Mouse (Mus musculus) left cerebral cortex, adult 2 months (tissue): ENCODE data around the gene Scd4. TPM values are rescaled to one million over a fixed set of nuclear protein-coding genes. Genes with fewer than 3 reads are reported as not detected.

ENCODE experiments used
- DNase-seq, 2 experiments: peaks; one replicate each; pipeline ENCODE4 v3.0.0; 2021 to 2022; ENCODE audit warnings: low spot score in 2 of 2, mixed read lengths in 1 of 2; ENCODE audit errors: extremely low spot score in 1 of 2
- H3K27ac ChIP-seq: fragments of 200-600 bp; 2 replicates; pipeline ENCODE4 v1.8.1; 2022
- H3K4me3 ChIP-seq: fragments of 200-600 bp; 2 replicates; pipeline ENCODE4 v1.8.1; 2022
- CTCF ChIP-seq: fragments of 200-600 bp; IDR thresholded peaks from 2 replicates; pipeline ENCODE4 v1.8.1; 2022; ENCODE audit warnings: antibody characterized with exemption, mild to moderate bottlenecking, moderate library complexity
- intact Hi-C: fragments of 180-260 bp; cut with DNase I; formaldehyde crosslinking; loops from one replicate; pipeline ENCODE4 v1.15.1; 2025
- microRNA-seq, 2 experiments: library from miRNA; unstranded; fragments of <30 nt; microRNA quantifications; one replicate each; pipeline ENCODE4 v1.2.0; 2021
- total RNA-seq, 2 experiments: library from RNA; stranded (reverse); gene quantifications; 2 replicates each; pipeline ENCODE4 v1.2.3; 2021

Gene Scd4
- total RNA-seq, 2 experiments from 2014 or later = 2.1 to 2.3 TPM

GRCm38 (mm10) chr19:44387089-44387671, 54.3 kb downstream of the Scd4 start:
- intact Hi-C loops = no loop called here
- no peak for DNase-seq
- H3K4me3 ChIP-seq = no peak overlapping the region
- no peak overlapping the region for H3K27ac ChIP-seq
- TF ChIP-seq CTCF = no peak

- no peak for DNase-seq
- intact Hi-C loops = loop anchor here (2.0 kb wide), 1 partner anchor 19 kb away; the partner anchor contains the start of gene Scd1
- Histone ChIP-seq H3K4me3 (peak overlapping the region; percentile 67), H3K27ac (peak overlapping the region; percentile 93)
- TF ChIP-seq CTCF = no peak
These were observed 55.0 kb downstream of the Scd4 start for GRCm38 (mm10) chr19:44387746-44388474.

GRCm38 (mm10) chr19:44388475-44389428, 55.9 kb downstream of the Scd4 start:
- peak; percentile 86 to 88 for DNase-seq
- TF ChIP-seq CTCF = no peak; the same call in 1 of the 2 replicates
- Histone ChIP-seq H3K27ac (peak overlapping the region; percentile 93), H3K4me3 (peak overlapping the region; percentile 67)
- intact Hi-C loops = loop anchor here (2.0 kb wide), 1 partner anchor 18 kb away; the partner anchor contains the start of gene Scd1

- peak overlapping the region; percentile 63; the same call in 1 of the 2 replicates for H3K27ac ChIP-seq
- TF ChIP-seq CTCF = no peak
- DNase-seq = no peak
- intact Hi-C loops = loop anchor here (2.0 kb wide), 1 partner anchor 17 kb away; the partner anchor contains the start of gene Scd1
- H3K4me3 ChIP-seq = no peak overlapping the region
These were observed 56.6 kb downstream of the Scd4 start for GRCm38 (mm10) chr19:44389507-44389906.

- no peak overlapping the region for H3K27ac ChIP-seq
- no peak for TF ChIP-seq CTCF
- H3K4me3 ChIP-seq = no peak overlapping the region
- intact Hi-C loops = no loop called here
- DNase-seq = no peak
These were observed 59.0 kb downstream of the Scd4 start for GRCm38 (mm10) chr19:44391856-44392255.

GRCm38 (mm10) chr19:44392339-44393009, 59.6 kb downstream of the Scd4 start:
- Histone ChIP-seq H3K27ac (no peak overlapping the region), H3K4me3 (no peak overlapping the region)
- intact Hi-C loops = no loop called here
- TF ChIP-seq CTCF = no peak
- DNase-seq = no peak

GRCm38 (mm10) chr19:44393962-44394422, 61.1 kb downstream of the Scd4 start:
- TF ChIP-seq CTCF = no peak
- intact Hi-C loops = no loop called here
- Histone ChIP-seq H3K4me3 (no peak overlapping the region), H3K27ac (no peak overlapping the region)
- DNase-seq = no peak

- intact Hi-C loops = no loop called here
- DNase-seq = no peak
- Histone ChIP-seq H3K4me3 (no peak overlapping the region), H3K27ac (no peak overlapping the region)
- no peak for TF ChIP-seq CTCF
These were observed 62.1 kb downstream of the Scd4 start for GRCm38 (mm10) chr19:44394972-44395371.

Small RNAs within 50 kb of the gene (microRNA-seq; reads per million reads assigned to microRNA genes)
- 0.48 to 1.7 reads per million in 2 experiments for gene Mir5114

Other genes with a start within 250 kb of the Scd4 start
- 10 to 100 TPM; 52.7 to 58.6 TPM for gene Chuk, start 225.6 kb upstream of the Scd4 start, total RNA-seq
- 10 to 100 TPM; 17.3 to 19.4 TPM for gene Cwf19l1, start 197.2 kb upstream of the Scd4 start, total RNA-seq
- gene Bloc1s2, start 186.6 kb upstream of the Scd4 start, total RNA-seq = 10 to 100 TPM; 57.7 to 66.7 TPM
- gene Pkd2l1, start 140.7 kb upstream of the Scd4 start, total RNA-seq = under 1 TPM in 1 of 2 experiments, not detected in 1; 0.09 TPM
- gene Scd3, start 129.8 kb upstream of the Scd4 start, total RNA-seq = 1 to 10 TPM; 3.3 to 3.8 TPM
- gene Scd2, start 39.4 kb upstream of the Scd4 start, total RNA-seq = 100 to 1,000 TPM; 580 to 609 TPM
- 100 to 1,000 TPM; 133 to 177 TPM for gene Scd1, start 74.8 kb downstream of the Scd4 start, total RNA-seq
- not detected for gene Wnt8b, start 160.4 kb downstream of the Scd4 start, total RNA-seq
- under 1 TPM; 0.11 to 0.16 TPM for gene Sec31b, start 212.8 kb downstream of the Scd4 start, total RNA-seq
- gene Gm20538, start 219.7 kb downstream of the Scd4 start, total RNA-seq = not detected
- gene Ndufb8, start 222.3 kb downstream of the Scd4 start, total RNA-seq = 100 to 1,000 TPM; 336 to 363 TPM
- 10 to 100 TPM; 33.6 to 35.3 TPM for gene Hif1an, start 229.8 kb downstream of the Scd4 start, total RNA-seq